Mouse (Mus musculus): ENCODE data around the gene Prkcb. TPM values are rescaled to one million over a fixed set of nuclear protein-coding genes. Genes with fewer than 3 reads are reported as not detected.

Prkcb gene
- total and polyA plus RNA-seq, 2 experiments from 2014 or later, result 196 to 307 TPM

- TF ChIP-seq CTCF (IDR thresholded peaks at IDR 0.05), result no peak
- Histone ChIP-seq H3K4me1 (ENCODE audit: insufficient read depth, low read length) (no peaks in the 10 kb centered on the region), H3K27me3 (ENCODE audit: insufficient read depth, low read length) (no peaks in the 10 kb centered on the region), H3K9ac (replicated peaks; ENCODE audit: low read length, poor library complexity, severe bottlenecking) (no peak overlapping the region), H3K4me2 (ENCODE audit: low read depth, low read length, poor library complexity, severe bottlenecking) (no peak overlapping the region), H3K4me3 (ENCODE audit: low read depth, low read length) (no peak overlapping the region), H3K9me3 (ENCODE audit: low read length) (no peaks in the 10 kb centered on the region), H3K36me3 (ENCODE audit: insufficient read depth, low read length) (no peaks in the 10 kb centered on the region), H3K27ac (ENCODE audit: low read depth, low read length) (no peak overlapping the region)
- ATAC-seq (ENCODE audit: low FRiP score), result no peak
- no peak for DNase-seq (ENCODE audit: low spot score)
- WGBS, result 80% methylated on average over 8 of the region's 8 CpGs
Observed at GRCm38 (mm10) chr7:122497516-122497915, 209.0 kb downstream of the Prkcb start.

GRCm38 (mm10) chr7:122498461-122498860 is 209.9 kb downstream of the Prkcb start:
- Histone ChIP-seq H3K36me3 (ENCODE audit: insufficient read depth, low read length) (no peaks in the 10 kb centered on the region), H3K27ac (ENCODE audit: low read depth, low read length) (no peak overlapping the region), H3K9ac (replicated peaks; ENCODE audit: low read length, poor library complexity, severe bottlenecking) (no peak overlapping the region), H3K9me3 (ENCODE audit: low read length) (no peaks in the 10 kb centered on the region), H3K4me3 (ENCODE audit: low read depth, low read length) (no peak overlapping the region), H3K4me1 (ENCODE audit: insufficient read depth, low read length) (no peaks in the 10 kb centered on the region), H3K27me3 (ENCODE audit: insufficient read depth, low read length) (no peaks in the 10 kb centered on the region), H3K4me2 (ENCODE audit: low read depth, low read length, poor library complexity, severe bottlenecking) (no peak overlapping the region)
- no peak for TF ChIP-seq CTCF (IDR thresholded peaks at IDR 0.05)
- no peak for ATAC-seq (ENCODE audit: low FRiP score)
- no peak for DNase-seq (ENCODE audit: low spot score)
- 40% methylated on average over 5 of the region's 5 CpGs for WGBS

GRCm38 (mm10) chr7:122499743-122500597 is 211.4 kb downstream of the Prkcb start:
- Histone ChIP-seq H3K4me2 (ENCODE audit: low read depth, low read length, poor library complexity, severe bottlenecking) (no peak overlapping the region), H3K9ac (replicated peaks; ENCODE audit: low read length, poor library complexity, severe bottlenecking) (no peak overlapping the region), H3K27me3 (ENCODE audit: insufficient read depth, low read length) (no peaks in the 10 kb centered on the region), H3K27ac (ENCODE audit: low read depth, low read length) (no peak overlapping the region), H3K9me3 (ENCODE audit: low read length) (no peaks in the 10 kb centered on the region), H3K4me1 (ENCODE audit: insufficient read depth, low read length) (no peaks in the 10 kb centered on the region), H3K36me3 (ENCODE audit: insufficient read depth, low read length) (no peaks in the 10 kb centered on the region), H3K4me3 (ENCODE audit: low read depth, low read length) (no peak overlapping the region)
- TF ChIP-seq CTCF (IDR thresholded peaks at IDR 0.05), result no peak
- no peak for ATAC-seq (ENCODE audit: low FRiP score)
- DNase-seq (ENCODE audit: low spot score), result peak; percentile 65
- WGBS, result 69% methylated on average over 9 of the region's 9 CpGs

GRCm38 (mm10) chr7:122506467-122506866 is 217.9 kb downstream of the Prkcb start:
- H3K36me3 ChIP-seq (ENCODE audit: insufficient read depth, low read length), result no peaks in the 10 kb centered on the region
- H3K9me3 ChIP-seq (ENCODE audit: low read length), result no peaks in the 10 kb centered on the region
- no peaks in the 10 kb centered on the region for H3K4me1 ChIP-seq (ENCODE audit: insufficient read depth, low read length)
- 85% methylated on average over 2 of the region's 2 CpGs for WGBS
- no peak overlapping the region for H3K9ac ChIP-seq (replicated peaks; ENCODE audit: low read length, poor library complexity, severe bottlenecking)
- TF ChIP-seq CTCF (IDR thresholded peaks at IDR 0.05), result no peak
- H3K27ac ChIP-seq (ENCODE audit: low read depth, low read length), result no peak overlapping the region
- no peaks in the 10 kb centered on the region for H3K27me3 ChIP-seq (ENCODE audit: insufficient read depth, low read length)
- ATAC-seq (ENCODE audit: low FRiP score), result no peak
- no peak for DNase-seq (ENCODE audit: low spot score)
- H3K4me2 ChIP-seq (ENCODE audit: low read depth, low read length, poor library complexity, severe bottlenecking), result no peak overlapping the region
- no peak overlapping the region for H3K4me3 ChIP-seq (ENCODE audit: low read depth, low read length)

- Histone ChIP-seq H3K9ac (replicated peaks; ENCODE audit: low read length, poor library complexity, severe bottlenecking) (no peak overlapping the region), H3K36me3 (ENCODE audit: insufficient read depth, low read length) (no peaks in the 10 kb centered on the region), H3K4me2 (ENCODE audit: low read depth, low read length, poor library complexity, severe bottlenecking) (no peak overlapping the region), H3K4me1 (ENCODE audit: insufficient read depth, low read length) (no peaks in the 10 kb centered on the region), H3K9me3 (ENCODE audit: low read length) (no peaks in the 10 kb centered on the region), H3K27me3 (ENCODE audit: insufficient read depth, low read length) (no peaks in the 10 kb centered on the region), H3K27ac (ENCODE audit: low read depth, low read length) (no peak overlapping the region), H3K4me3 (ENCODE audit: low read depth, low read length) (no peak overlapping the region)
- ATAC-seq (ENCODE audit: low FRiP score) (no peak), DNase-seq (ENCODE audit: low spot score) (no peak)
- 62% methylated on average over 7 of the region's 7 CpGs for WGBS
- TF ChIP-seq CTCF (IDR thresholded peaks at IDR 0.05), result no peak
Observed at GRCm38 (mm10) chr7:122509903-122510302, 221.4 kb downstream of the Prkcb start.

- Histone ChIP-seq H3K9ac (replicated peaks; ENCODE audit: low read length, poor library complexity, severe bottlenecking) (no peak overlapping the region), H3K27me3 (ENCODE audit: insufficient read depth, low read length) (no peaks in the 10 kb centered on the region), H3K36me3 (ENCODE audit: insufficient read depth, low read length) (0 out of 2 replicates have a peak, but pooled peaks cover 2% of the 10 kb centered on the region), H3K4me1 (ENCODE audit: insufficient read depth, low read length) (no peaks in the 10 kb centered on the region), H3K27ac (ENCODE audit: low read depth, low read length) (no peak overlapping the region), H3K4me3 (ENCODE audit: low read depth, low read length) (no peak overlapping the region), H3K9me3 (ENCODE audit: low read length) (no peaks in the 10 kb centered on the region), H3K4me2 (ENCODE audit: low read depth, low read length, poor library complexity, severe bottlenecking) (no peak overlapping the region)
- TF ChIP-seq CTCF (IDR thresholded peaks at IDR 0.05), result no peak
- no peak for ATAC-seq (ENCODE audit: low FRiP score)
- 77% methylated on average over 13 of the region's 13 CpGs for WGBS
- peak; percentile 18 for DNase-seq (ENCODE audit: low spot score)
Observed at GRCm38 (mm10) chr7:122512430-122512966, 223.9 kb downstream of the Prkcb start.

Data from midbrain, postnatal 0 days (tissue).